Mouse (Mus musculus) forebrain, embryonic 15.5 days (tissue): ENCODE measurements at regions not wholly inside any gene's neighbourhood (a gene's known extent, or its start where the extent isn't known, plus 50 kb on each side); places are given as distances from the start of the nearest gene placed in this dataset.
A peak's percentile ranks its signal among the peaks of the same experiment; 100 is the strongest.

Experiments used
- ATAC-seq: fragments of 200-750 bp; cut with Nextera tagmentation; replicated peaks from 2 replicates; pipeline ENCODE4 v1.8.0; 2017; ENCODE audit warnings: mild to moderate bottlenecking, moderate TSS enrichment, moderate library complexity
- H3K27ac ChIP-seq: fragments of 300-500 bp; sonication (generic); replicated peaks from 2 replicates; pipeline ENCODE4 v1.5.1; 2015; ENCODE audit warnings: mild to moderate bottlenecking, inconsistent platforms
- H3K27me3 ChIP-seq: fragments of 300-500 bp; sonication (generic); 2 replicates; pipeline ENCODE4 v1.6.1; 2015; ENCODE audit warnings: inconsistent platforms
- H3K36me3 ChIP-seq: fragments of 300-500 bp; sonication (generic); 2 replicates; pipeline ENCODE4 v1.6.1; 2015; ENCODE audit warnings: mild to moderate bottlenecking, inconsistent platforms
- H3K4me1 ChIP-seq: fragments of 300-500 bp; sonication (generic); 2 replicates; pipeline ENCODE4 v1.6.1; 2015; ENCODE audit warnings: inconsistent platforms
- H3K4me2 ChIP-seq: fragments of 300-500 bp; sonication (generic); replicated peaks from 2 replicates; pipeline ENCODE4 v1.6.1; 2015; ENCODE audit warnings: mild to moderate bottlenecking, inconsistent platforms
- H3K4me3 ChIP-seq: fragments of 300-500 bp; sonication (generic); 2 replicates; pipeline ENCODE4 v1.5.1; 2015; ENCODE audit warnings: mild to moderate bottlenecking, inconsistent platforms
- H3K9ac ChIP-seq: fragments of 300-500 bp; sonication (generic); replicated peaks from 2 replicates; pipeline ENCODE4 v1.6.1; 2015; ENCODE audit warnings: mild to moderate bottlenecking, inconsistent platforms
- H3K9me3 ChIP-seq: fragments of 300-500 bp; sonication (generic); 2 replicates; pipeline ENCODE4 v1.6.1; 2016; ENCODE audit warnings: inconsistent platforms
- WGBS: fragments of 180-500 bp; shearing (Covaris S2); methylation state at CpG from one replicate; pipeline ENCODE4 v1.1.7; 2015; ENCODE audit warnings: mixed read lengths; 5-methylcytosine and 5-hydroxymethylcytosine counted together

- 39% methylated on average over 5 of the region's 5 CpGs for WGBS
- H3K9me3 ChIP-seq, result no peaks in the 10 kb centered on the region
Measured at GRCm38 (mm10) chr4:32158451-32158850, 80.2 kb upstream of the Bach2 start.

GRCm38 (mm10) chr4:32158886-32159285 is 79.7 kb upstream of the Bach2 start:
- no peak overlapping the region for H3K9ac ChIP-seq
- H3K9me3 ChIP-seq, result no peaks in the 10 kb centered on the region
- no peaks in the 10 kb centered on the region for H3K36me3 ChIP-seq
- 49% methylated on average over 4 of the region's 4 CpGs for whole genome bisulfite sequencing
- no peak overlapping the region for H3K4me2 ChIP-seq
- H3K4me3 ChIP-seq, result no peak overlapping the region
- no peaks in the 10 kb centered on the region for H3K27me3 ChIP-seq
- H3K27ac ChIP-seq, result no peak overlapping the region
- peaks cover 17% of the 10 kb centered on the region for H3K4me1 ChIP-seq
- no peak for ATAC-seq

More at GRCm38 (mm10) chr4:32158451-32158850, 80.2 kb upstream of the Bach2 start:
- no peak overlapping the region for H3K27ac ChIP-seq
- H3K9ac ChIP-seq, result no peak overlapping the region
- no peaks in the 10 kb centered on the region for H3K27me3 ChIP-seq
- H3K36me3 ChIP-seq, result no peaks in the 10 kb centered on the region
- H3K4me1 ChIP-seq, result peaks cover 17% of the 10 kb centered on the region
- H3K4me2 ChIP-seq, result no peak overlapping the region
- no peak; the same call in 1 of the 2 replicates for ATAC-seq
- H3K4me3 ChIP-seq, result no peak overlapping the region

- Histone ChIP-seq H3K4me3 (no peak overlapping the region), H3K9ac (no peak overlapping the region), H3K4me2 (no peak overlapping the region), H3K9me3 (no peaks in the 10 kb centered on the region), H3K27ac (no peak overlapping the region), H3K27me3 (no peaks in the 10 kb centered on the region), H3K4me1 (peaks cover 17% of the 10 kb centered on the region), H3K36me3 (no peaks in the 10 kb centered on the region)
- no peak for ATAC-seq
- WGBS, result 64% methylated on average over 2 of the region's 2 CpGs
Measured at GRCm38 (mm10) chr4:32160815-32161214, 77.8 kb upstream of the Bach2 start.

GRCm38 (mm10) chr4:32161871-32162656 is 76.5 kb upstream of the Bach2 start:
- Histone ChIP-seq H3K36me3 (no peaks in the 10 kb centered on the region), H3K4me3 (no peak overlapping the region), H3K9ac (no peak overlapping the region), H3K9me3 (no peaks in the 10 kb centered on the region), H3K4me2 (no peak overlapping the region), H3K27me3 (no peaks in the 10 kb centered on the region), H3K4me1 (peaks cover 17% of the 10 kb centered on the region), H3K27ac (peak overlapping the region; percentile 23; the same call in 1 of the 2 replicates)
- peak; percentile 16; the same call in 1 of the 2 replicates for ATAC-seq
- 24% methylated on average over 10 of the region's 10 CpGs for WGBS

- Histone ChIP-seq H3K4me3 (no peak overlapping the region), H3K9me3 (no peaks in the 10 kb centered on the region), H3K36me3 (no peaks in the 10 kb centered on the region), H3K4me1 (peaks cover 17% of the 10 kb centered on the region), H3K9ac (no peak overlapping the region), H3K27me3 (no peaks in the 10 kb centered on the region), H3K4me2 (no peak overlapping the region), H3K27ac (no peak overlapping the region; the same call in 1 of the 2 replicates)
- no peak for ATAC-seq
- WGBS, result 82% methylated on average over 12 of the region's 12 CpGs
Measured at GRCm38 (mm10) chr4:32162694-32163240, 75.8 kb upstream of the Bach2 start.

- no peak overlapping the region for H3K27ac ChIP-seq
- H3K4me3 ChIP-seq, result no peak overlapping the region
- no peaks in the 10 kb centered on the region for H3K9me3 ChIP-seq
- H3K4me1 ChIP-seq, result peaks cover 17% of the 10 kb centered on the region
- no peaks in the 10 kb centered on the region for H3K27me3 ChIP-seq
- no peak for ATAC-seq
- no peaks in the 10 kb centered on the region for H3K36me3 ChIP-seq
- H3K9ac ChIP-seq, result no peak overlapping the region
- 95% methylated on average over 11 of the region's 11 CpGs for WGBS
- H3K4me2 ChIP-seq, result no peak overlapping the region
Measured at GRCm38 (mm10) chr4:32164081-32164641, 74.4 kb upstream of the Bach2 start.

GRCm38 (mm10) chr4:32164736-32165241 is 73.8 kb upstream of the Bach2 start:
- Histone ChIP-seq H3K36me3 (no peaks in the 10 kb centered on the region), H3K9me3 (no peaks in the 10 kb centered on the region), H3K27me3 (no peaks in the 10 kb centered on the region), H3K27ac (no peak overlapping the region), H3K9ac (no peak overlapping the region), H3K4me2 (no peak overlapping the region), H3K4me1 (peaks cover 17% of the 10 kb centered on the region), H3K4me3 (no peak overlapping the region)
- ATAC-seq, result no peak
- WGBS, result 84% methylated on average over 11 of the region's 11 CpGs

- no peaks in the 10 kb centered on the region for H3K27me3 ChIP-seq
- H3K27ac ChIP-seq, result no peak overlapping the region
- no peak for ATAC-seq
- H3K9ac ChIP-seq, result no peak overlapping the region
- H3K4me3 ChIP-seq, result no peak overlapping the region
- H3K4me2 ChIP-seq, result no peak overlapping the region
- H3K9me3 ChIP-seq, result no peaks in the 10 kb centered on the region
- H3K36me3 ChIP-seq, result no peaks in the 10 kb centered on the region
- H3K4me1 ChIP-seq, result peaks cover 16% of the 10 kb centered on the region
- 36% methylated on average over 12 of the region's 12 CpGs for WGBS
Measured at GRCm38 (mm10) chr4:32165918-32166528, 72.6 kb upstream of the Bach2 start.

- H3K9me3 ChIP-seq, result no peaks in the 10 kb centered on the region
- H3K27ac ChIP-seq, result no peak overlapping the region
- no peak for ATAC-seq
- H3K4me2 ChIP-seq, result no peak overlapping the region
- H3K36me3 ChIP-seq, result no peaks in the 10 kb centered on the region
- peaks cover 5% of the 10 kb centered on the region for H3K4me1 ChIP-seq
- no peak overlapping the region for H3K9ac ChIP-seq
- H3K4me3 ChIP-seq, result no peak overlapping the region
- WGBS, result 19% methylated on average over 11 of the region's 11 CpGs
- no peaks in the 10 kb centered on the region for H3K27me3 ChIP-seq
Measured at GRCm38 (mm10) chr4:32167151-32167550, 71.5 kb upstream of the Bach2 start.

GRCm38 (mm10) chr4:32170106-32170459 is 68.5 kb upstream of the Bach2 start:
- Histone ChIP-seq H3K27me3 (no peaks in the 10 kb centered on the region), H3K4me1 (no peaks in the 10 kb centered on the region; the same call in 1 of the 2 replicates), H3K27ac (no peak overlapping the region), H3K4me3 (no peak overlapping the region), H3K9ac (no peak overlapping the region), H3K9me3 (no peaks in the 10 kb centered on the region), H3K4me2 (no peak overlapping the region), H3K36me3 (no peaks in the 10 kb centered on the region)
- 62% methylated on average over 4 of the region's 4 CpGs for WGBS
- no peak for ATAC-seq

- H3K27ac ChIP-seq, result no peak overlapping the region
- no peak overlapping the region for H3K4me3 ChIP-seq
- H3K4me1 ChIP-seq, result no peaks in the 10 kb centered on the region; the same call in 1 of the 2 replicates
- H3K9ac ChIP-seq, result no peak overlapping the region
- no peak overlapping the region for H3K4me2 ChIP-seq
- H3K9me3 ChIP-seq, result no peaks in the 10 kb centered on the region
- WGBS, result 78% methylated on average over 15 of the region's 15 CpGs
- ATAC-seq, result no peak
- no peaks in the 10 kb centered on the region for H3K27me3 ChIP-seq
- H3K36me3 ChIP-seq, result no peaks in the 10 kb centered on the region
Measured at GRCm38 (mm10) chr4:32170460-32171192, 68.0 kb upstream of the Bach2 start.
